Mouse (Mus musculus) layer of hippocampus, postnatal 14 days (tissue): ENCODE results near the gene Sugt1. TPM values are rescaled to one million over a fixed set of nuclear protein-coding genes. Genes with fewer than 3 reads are reported as not detected.
A peak's percentile ranks its signal among the peaks of the same experiment; 100 is the strongest.

ENCODE experiments used
- DNase-seq, 2 experiments: peaks; one replicate each; pipeline ENCODE4 v3.0.0; 2021 to 2022; ENCODE audit warnings: low spot score in 2 of 2, mixed read lengths in 1 of 2
- total RNA-seq, 2 experiments: library from RNA; stranded (reverse); gene quantifications; 2 replicates each; pipeline ENCODE4 v1.2.3; 2021

Gene Sugt1
- total RNA-seq, 2 experiments from 2014 or later: 87.2 to 89.7 TPM

DNA sequence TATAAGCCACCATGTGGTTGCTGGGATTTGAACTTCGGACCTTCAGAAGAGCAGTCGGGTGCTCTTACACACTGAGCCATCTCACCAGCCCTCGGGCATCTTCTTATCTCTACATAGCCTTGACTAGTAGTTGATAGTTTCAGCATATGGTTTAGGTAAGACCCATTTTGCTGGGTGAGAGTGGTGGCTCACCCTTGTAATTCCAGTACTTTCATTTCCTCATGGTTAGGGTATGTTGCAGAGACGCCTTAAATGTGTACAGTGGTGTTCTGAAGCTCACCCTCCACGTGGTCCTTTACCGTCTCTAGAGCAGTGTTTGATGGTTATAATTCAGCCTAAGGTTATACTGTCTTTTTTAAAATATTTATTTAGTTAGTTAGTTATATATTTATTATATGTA is 18.9 kb downstream of the Sugt1 start:
- no peak for DNase-seq

DNA sequence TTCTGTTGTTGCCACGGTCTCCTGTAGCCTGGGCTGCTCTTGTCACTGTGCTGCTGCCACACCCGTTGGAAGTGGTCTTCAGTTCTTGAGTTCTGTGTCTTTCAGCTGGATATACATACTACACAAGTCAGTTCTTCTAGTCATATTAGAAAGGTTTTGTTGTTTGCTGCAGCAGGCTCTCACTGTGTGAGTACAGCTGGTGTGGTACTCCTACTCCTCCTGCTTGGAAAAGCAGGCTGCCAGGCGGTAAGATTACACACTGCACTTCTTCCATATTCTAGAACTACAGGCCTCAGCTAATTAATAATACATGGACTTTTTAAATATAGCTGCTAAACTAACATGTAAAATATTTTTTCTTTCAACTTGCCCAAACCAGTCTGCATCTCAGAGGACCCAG is 19.4 kb downstream of the Sugt1 start:
- peak in 1 of 2 experiments; percentile 45 for DNase-seq

DNA sequence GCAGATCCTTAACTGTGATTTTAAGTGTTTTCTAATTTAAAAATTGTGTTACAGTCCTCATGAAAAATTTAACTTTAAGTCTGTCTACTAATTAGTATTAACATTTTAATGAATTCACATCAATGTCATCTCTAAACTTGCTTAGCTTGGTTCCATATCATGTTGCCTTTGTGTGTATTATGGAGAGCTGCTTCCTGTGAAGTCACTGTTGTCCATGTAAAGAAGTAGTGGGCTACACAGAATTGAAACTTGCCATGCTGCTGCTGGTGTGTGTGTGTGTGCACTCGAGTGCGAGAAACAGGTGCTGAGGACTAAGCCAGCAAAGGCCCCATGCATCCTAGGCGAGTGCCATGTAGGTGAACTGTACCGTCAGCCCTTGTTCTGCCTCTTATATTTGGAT is 19.9 kb downstream of the Sugt1 start:
- DNase-seq: no peak

DNA sequence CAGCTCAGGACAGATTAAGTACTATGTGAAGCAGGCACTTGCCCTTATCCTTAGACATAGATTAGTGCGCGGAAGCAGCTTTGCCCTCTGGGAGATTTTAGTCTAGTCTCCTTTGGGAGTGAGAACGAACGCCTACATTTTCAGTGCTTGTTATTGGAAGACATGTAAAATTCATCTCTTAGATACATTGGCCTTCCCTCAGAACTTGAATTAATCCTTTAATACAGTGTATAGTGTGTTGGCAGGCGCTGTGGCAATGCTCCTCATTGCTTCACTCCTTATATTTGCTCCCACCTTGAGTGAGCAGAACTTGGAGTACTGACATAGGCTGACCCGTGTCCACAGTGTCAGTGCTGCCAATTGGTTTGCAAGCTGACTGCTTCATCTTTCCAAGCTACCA is 20.8 kb downstream of the Sugt1 start:
- DNase-seq: no peak

DNA sequence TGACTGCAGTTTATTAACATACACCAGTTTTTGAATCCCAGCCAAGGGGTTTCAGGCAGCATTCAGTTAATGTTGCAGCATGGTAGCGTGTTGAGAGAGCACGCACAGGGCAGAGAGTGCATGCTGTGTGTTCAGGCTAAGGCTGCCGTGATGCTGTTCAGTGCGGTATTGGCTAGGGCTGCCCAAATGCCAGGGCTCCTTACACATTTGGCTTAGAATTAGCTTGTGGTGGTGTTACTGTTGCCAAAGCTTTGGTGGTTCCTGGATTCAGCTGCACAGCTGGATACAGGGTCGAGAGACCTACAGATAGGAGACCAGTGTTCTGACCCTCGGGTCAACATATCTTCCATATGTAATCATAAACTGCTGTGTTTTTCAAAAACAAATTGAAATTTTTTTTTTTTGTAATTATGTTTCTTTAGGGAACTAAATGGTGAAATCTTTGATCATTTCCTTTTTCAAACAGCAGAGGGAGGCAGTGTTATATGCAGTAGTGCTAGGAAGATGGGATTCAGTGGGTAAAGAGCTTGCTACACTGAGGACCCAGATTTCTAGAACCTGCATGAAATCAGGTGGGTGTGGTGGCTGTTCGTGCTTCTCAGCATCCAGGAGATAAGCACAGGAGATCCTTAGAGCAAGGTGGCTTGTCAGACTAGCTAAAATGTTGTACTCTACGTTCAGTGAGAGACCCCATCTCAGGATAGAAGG is 29.8 kb downstream of the Sugt1 start:
- peak; percentile 23 to 79 for DNase-seq

DNA sequence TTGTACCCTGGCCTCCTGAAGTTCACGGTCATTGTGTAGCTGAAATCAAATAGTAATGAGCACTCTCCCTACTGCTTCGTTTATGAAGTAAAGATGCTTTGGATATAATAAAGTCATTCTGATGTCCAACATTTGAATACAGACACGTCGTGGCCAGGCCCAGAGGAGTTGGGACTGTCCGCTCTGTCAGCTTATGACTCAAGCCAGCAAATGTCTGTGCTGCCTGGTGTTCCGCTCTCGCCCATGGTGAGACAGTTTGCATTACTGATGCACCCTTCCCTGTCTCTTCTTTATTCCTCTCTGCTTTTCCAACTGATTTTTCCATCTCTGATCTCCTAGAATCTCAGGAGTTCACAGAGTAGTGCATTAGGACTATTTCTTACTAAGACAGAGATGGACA is 32.3 kb downstream of the Sugt1 start:
- no peak for DNase-seq

DNA sequence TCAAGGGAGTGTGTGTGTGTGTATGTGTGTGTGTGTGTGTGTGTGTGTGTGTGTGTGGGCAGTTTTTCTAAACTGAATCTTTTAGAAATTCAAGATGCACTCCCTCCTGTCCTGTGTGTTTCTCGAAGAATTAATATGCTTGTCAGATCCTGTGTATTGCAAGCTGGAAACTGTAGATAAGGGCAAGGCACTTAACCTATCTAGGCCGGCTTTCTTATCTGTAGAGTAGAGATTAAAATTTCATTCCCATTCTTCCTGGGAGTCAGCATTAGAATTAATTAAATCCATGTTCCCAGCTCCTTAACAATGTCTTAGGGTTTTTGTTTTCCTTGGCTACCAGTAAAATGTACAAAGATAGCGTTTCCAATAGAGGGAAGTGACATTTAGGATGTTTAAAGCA is 33.7 kb downstream of the Sugt1 start:
- DNase-seq: no peak

DNA sequence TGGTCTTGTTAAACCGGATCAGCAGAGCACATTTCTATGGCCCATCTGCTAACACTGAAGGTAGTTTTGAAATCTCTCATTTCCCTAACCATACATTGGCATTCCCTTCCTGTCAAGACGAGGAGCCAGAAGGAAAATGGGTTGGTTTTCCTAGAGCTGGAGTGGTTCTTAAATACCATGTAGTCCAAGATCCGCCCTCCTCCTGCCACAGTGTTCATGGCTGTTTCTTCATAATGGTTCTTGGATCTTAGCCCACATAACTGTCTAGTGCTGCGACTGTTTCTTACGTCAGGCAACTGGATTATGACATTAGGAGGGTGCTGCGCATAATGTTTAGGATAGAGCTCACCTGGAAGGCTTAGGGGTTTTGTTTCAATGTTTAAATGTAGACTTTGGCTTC is 44.8 kb downstream of the Sugt1 start:
- no peak for DNase-seq

DNA sequence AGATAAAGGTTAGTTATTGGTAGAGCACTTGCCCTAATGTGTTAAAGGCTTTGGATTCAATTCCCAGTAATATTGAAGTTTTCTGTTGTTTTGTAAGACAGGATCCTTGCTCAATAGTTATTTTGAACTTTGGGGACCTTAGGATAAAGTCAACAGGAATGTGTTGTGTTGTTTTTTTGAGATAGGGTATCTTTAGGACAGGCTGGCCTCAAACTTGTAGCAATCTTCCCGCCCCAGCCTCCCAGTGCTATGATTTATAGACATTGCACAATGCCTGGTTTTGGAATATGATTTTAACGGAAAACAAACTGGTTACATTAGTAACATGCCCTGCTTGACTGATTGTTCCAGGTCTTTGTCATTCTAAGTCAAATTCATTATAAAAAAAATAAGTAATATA is 45.7 kb downstream of the Sugt1 start:
- no peak for DNase-seq

DNA sequence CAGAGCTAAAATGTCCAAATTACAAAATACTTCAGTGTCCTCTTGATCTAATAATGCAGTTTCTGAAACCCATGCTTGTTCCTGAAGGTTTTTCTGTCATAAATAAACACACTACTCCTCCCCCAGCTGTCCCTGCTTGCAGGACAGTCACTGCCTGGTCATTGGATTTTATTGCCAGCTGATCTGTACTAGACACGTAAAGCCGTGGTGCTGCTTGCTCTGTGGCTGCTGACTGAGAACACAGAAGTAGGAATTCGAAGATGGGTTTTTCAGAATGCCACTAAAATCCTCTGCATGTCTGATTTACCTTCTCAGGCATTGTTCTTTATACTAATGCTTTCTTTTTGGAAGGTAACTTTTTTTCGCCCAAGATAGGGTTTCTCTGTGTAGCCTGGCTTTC is 49.3 kb downstream of the Sugt1 start:
- no peak for DNase-seq

DNA sequence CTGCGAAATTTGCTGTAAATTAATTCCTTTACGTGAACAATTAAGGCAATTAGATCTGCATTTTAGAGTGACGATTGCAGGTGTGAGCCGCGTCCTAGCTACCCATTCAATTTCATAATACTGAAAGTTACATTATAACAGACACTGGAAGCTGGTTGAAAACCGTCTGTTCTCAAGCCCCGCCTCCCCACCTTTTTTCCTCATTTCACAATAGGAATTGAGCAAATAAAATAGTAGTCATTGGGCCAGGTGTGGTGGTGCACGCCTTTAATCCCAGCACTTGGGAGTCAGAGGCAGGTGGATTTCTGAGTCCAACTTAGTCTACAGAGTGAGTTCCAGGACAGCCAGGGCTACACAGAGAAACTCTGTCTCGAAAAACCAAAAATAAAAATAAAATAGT is 54.6 kb downstream of the Sugt1 start:
- no peak for DNase-seq

DNA sequence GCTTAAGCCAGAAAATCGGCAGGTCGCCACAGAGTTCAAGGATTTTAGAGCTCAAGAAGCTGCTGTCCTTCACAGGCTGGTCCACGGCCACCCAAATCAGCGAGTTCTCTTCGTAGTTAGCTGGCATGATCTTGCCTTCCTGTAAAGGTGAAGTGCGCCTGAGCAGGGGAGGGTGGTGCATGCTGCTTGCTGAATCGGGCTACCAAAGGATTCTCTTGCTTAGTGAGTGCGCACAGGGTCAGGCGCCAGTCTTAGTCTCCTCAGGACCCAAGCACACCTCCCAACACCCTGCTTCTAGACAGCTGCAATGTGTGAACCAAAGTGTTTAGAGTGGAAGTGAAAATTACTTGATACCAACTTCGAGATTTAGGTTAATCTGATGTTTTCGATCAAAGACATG is 57.9 kb downstream of the Sugt1 start:
- DNase-seq: no peak

DNA sequence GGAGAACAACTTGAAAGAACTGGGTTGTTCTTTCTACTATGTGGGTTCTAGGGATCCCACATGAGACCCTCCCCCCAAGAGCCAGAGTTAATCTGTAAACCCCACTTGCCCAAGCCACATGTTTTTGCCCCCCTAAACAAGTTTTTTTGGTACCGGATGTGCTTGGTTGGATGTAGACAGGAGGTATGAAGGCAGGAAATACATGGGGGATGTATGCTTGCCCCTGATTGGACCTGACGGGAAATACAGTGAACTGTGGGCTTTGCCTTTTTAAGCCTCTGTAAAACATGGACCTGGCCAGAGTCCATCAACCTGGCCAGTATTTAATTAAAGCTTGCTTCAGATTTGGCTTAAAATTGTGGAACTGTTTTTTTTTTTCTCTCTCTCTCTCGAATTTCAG is 62.2 kb downstream of the Sugt1 start:
- DNase-seq: no peak

DNA sequence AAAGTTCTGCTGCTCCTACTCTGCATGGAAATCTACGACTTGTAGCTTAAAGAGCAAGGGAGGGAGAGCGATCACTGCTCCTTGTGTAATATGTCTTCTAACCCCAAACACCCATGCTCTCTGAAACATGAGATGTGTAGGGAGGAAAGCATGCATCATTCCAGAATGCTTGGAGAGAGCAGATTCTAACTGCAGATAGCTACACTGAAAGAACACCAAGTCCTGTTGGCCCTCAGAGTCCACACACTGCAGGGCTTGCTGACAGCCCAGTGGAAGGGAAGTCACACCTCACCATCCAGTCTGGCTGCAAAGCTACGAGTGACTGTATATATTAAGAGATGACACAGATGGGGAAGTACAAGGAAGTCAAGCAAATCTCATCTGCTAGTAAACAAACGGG is 65.2 kb downstream of the Sugt1 start:
- DNase-seq: no peak

DNA sequence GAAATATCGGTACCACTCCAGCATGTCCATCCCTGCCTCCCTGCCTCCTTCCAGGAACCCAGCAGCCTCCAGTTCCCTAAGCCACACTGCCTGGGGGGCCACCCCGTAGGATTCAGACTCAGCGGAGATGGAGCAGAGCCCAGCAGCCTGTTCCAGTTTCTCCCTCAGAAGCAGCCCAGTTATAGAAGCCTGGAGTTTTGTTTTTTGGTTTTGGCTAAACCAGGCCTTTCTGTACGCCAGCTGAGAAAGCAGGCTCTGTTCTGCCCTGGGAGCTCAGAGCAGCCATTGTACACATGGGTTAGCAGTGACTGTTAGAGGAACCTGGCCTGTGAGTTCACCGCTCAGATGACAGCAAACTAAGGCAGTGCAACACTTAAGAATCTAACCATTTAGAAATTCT is 70.8 kb downstream of the Sugt1 start:
- DNase-seq: peak; percentile 62 to 87

DNA sequence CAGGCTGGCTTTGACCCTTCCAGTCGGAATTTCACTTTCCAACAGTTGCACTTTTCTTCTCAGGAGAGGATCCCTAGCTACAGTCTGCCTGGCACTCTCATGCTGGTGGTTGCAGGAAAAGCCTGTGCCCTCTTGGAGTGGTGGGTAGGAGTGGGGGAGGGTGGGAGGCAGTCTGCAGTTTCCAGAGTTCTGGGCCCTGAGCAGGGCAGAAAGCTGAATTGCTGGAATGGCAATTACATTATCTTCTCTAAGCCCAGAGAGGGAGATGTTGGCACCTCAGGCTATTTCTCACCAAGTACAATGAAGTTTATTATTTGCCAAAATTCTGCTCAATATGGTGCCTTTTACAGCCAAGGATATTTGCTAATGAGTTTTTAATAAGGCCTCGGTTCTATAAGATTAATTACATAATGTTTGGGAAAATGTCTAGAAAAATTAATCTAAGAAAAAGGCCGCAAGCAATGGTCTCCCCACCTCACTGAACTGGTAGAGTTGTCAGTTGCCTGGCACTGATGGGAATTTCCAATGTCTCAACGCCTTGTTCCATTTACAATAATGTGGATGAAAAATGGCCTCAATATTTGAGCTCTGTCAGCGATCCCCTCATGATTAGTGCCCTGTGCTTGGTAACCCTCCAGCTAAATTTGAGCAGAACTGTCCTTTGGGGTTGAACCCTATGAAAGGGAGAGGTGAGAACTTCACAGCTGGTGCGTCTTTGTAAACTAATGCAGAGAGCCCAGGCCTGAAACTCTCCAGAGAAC is 71.4 kb downstream of the Sugt1 start:
- DNase-seq: peak in 1 of 2 experiments; percentile 21

DNA sequence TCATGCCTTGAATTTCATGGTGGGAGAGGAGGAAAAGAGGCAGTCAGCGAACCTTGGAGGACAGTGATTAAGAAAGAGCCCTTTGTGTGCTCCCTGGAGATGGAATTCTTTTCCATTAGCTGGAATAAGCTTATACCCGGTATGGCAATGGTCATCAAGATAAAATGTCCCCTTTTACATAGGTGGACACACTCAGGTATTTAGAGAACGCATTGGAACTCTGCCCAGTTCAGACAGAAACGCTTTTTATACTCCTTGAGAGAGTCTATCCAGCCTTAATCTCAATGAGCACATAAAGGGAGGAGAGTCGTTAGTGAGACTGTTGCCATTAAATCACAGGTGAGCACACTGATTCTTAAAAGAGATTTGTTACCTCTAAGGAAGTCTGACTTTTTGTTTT is 73.0 kb downstream of the Sugt1 start:
- DNase-seq: no peak

DNA sequence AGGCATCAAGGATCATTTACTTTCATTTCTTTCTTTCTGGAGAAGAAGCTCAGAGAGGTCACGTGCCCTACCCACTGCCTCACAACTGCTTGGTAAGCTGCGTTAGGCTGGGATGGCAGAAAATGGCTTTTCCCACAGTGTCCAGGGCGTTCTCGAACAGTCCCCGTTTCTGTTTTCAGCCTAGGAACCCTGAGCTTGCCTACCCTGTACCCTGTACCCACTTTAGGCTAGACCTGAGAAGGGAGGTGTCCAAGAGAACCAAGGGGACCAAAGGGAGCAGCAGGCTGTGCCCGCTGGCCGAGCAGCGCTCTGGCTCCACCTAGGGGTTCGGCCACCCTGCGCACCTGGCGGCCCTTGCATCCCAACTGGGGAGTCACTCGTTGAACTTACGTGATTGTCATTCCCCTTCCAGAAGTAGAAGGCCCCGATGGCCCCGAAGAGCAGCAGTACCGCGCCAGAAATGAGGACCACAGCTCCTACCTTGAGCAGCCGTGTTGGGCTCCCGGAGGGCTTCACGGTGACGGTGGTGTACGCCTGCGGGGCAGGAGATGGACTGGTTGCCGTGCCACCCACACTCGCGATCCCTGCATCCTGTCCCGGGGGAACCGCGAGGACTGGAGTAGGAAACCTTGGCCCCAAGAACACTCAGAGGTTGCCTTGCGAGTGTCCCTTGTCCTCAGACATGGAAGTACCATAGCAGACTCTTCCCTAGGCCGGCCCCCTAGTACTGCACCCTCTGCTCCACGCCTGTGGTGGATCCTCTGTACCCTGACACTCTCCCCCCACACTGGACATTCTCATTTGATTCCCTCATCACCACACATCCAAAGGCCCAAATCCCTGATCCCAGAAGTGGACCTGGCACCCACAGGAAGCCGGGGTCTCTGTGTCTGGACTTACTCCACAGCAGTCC is 73.8 kb downstream of the Sugt1 start:
- DNase-seq: peak; percentile 38 to 54

DNA sequence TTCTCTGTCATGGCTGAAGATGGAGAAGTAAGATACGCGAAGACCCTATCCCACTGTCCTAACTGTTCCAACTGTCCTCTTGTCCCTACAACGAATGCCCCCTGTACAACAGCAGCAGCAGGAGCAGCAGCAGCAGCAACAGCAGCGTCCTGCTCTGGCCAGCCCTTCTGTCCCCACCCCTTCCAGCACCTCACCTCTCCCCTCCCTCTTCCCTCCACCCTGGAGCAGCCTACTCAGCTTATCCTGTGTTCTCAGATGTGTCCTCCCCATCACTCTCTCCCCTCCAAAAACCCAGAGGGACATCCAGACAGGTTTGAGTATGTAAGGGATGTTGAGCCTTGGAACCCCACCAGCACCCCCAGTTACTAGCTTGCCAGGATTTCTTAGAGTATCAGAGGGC is 74.5 kb downstream of the Sugt1 start, which contains the start of gene Cnmd:
TSS of gene Cnmd (minus strand) at position 170 of the 400 bp plus-strand sequence.
- no peak for DNase-seq

DNA sequence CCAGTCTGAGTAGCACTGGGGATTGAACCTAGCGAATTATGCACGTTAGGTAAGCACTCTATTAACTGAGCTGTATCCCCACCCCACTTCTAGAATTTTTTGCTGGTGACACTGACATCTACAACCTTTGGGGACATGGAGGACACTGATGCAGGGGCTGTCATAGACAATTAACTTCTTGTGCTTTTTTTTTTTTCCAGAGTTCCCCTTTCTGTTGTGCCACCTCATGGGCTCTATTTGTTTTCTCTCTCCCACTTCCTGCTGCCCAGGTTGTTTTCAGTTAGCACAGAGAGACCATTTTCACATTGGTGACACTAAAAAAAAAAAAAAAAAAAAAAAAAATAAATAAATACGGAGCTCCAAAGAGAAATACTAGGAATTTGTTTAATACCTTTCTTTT is 83.5 kb downstream of the Sugt1 start:
- DNase-seq: no peak

DNA sequence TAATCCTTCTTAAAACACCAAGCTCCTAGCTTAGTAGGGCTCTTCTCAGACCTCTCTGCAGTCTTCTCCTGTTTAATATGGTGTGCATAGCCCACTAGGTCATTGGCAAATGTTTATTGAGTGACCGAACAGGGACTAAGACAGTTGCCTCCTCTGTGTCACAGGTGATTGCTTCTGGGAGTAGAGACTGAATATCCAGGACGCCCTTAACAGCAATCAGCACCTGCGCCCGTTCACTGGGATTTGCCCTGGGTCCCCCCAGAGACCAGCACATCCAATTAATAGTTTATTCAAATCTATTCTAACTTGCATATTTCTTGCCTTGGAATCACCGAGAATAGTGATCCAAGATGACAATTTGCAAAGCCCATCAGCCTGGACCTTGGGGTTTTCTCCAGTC is 85.1 kb downstream of the Sugt1 start:
- no peak for DNase-seq
